Mouse (Mus musculus): Measurements from ENCODE around the gene Tmppe. TPM values are rescaled to one million over a fixed set of nuclear protein-coding genes. Genes with fewer than 3 reads are reported as not detected.
"Not testable (repeated sequence)": the region's sequence is repeated elsewhere in the genome, so short reads cannot be mapped to it uniquely, and the experiment has no call there.

Tmppe gene
- polyA plus RNA-seq, 1 experiment from 2014 or later, result 7.7 TPM

GRCm38 (mm10) chr9:114385160-114385559 is 15.7 kb upstream of the Tmppe start:
- Histone ChIP-seq H3K27ac (no peak overlapping the region), H3K9ac (no peak overlapping the region), H3K4me2 (no peak overlapping the region), H3K27me3 (no peaks in the 10 kb centered on the region), H3K4me3 (no peak overlapping the region), H3K9me3 (no peaks in the 10 kb centered on the region), H3K36me3 (no peaks in the 10 kb centered on the region; the same call in 1 of the 2 replicates), H3K4me1 (replicated peaks) (no peaks in the 10 kb centered on the region)
- 98% methylated on average over 10 of the region's 10 CpGs for WGBS
- ATAC-seq (ENCODE audit: low FRiP score), result no peak

GRCm38 (mm10) chr9:114387086-114387485 is 13.8 kb upstream of the Tmppe start:
- H3K9me3 ChIP-seq, result no peaks in the 10 kb centered on the region
- 86% methylated on average over 6 of the region's 6 CpGs for WGBS
- no peak overlapping the region for H3K9ac ChIP-seq
- ATAC-seq (ENCODE audit: low FRiP score), result no peak
- no peak overlapping the region for H3K4me3 ChIP-seq
- no peak overlapping the region for H3K27ac ChIP-seq
- no peak overlapping the region for H3K4me2 ChIP-seq
- peaks cover 4% of the 10 kb centered on the region for H3K27me3 ChIP-seq
- H3K4me1 ChIP-seq (replicated peaks), result peaks cover 7% of the 10 kb centered on the region
- no peaks in the 10 kb centered on the region for H3K36me3 ChIP-seq

GRCm38 (mm10) chr9:114388288-114388687 is 12.6 kb upstream of the Tmppe start:
- Histone ChIP-seq H3K4me3 (no peak overlapping the region), H3K4me1 (replicated peaks) (peaks cover 7% of the 10 kb centered on the region), H3K27me3 (peaks cover 4% of the 10 kb centered on the region), H3K36me3 (no peaks in the 10 kb centered on the region), H3K27ac (no peak overlapping the region), H3K4me2 (no peak overlapping the region), H3K9ac (no peak overlapping the region), H3K9me3 (no peaks in the 10 kb centered on the region)
- no peak for ATAC-seq (ENCODE audit: low FRiP score)
- 85% methylated on average over 8 of the region's 8 CpGs for WGBS

- H3K4me2 ChIP-seq, result no peak overlapping the region
- 89% methylated on average over 3 of the region's 3 CpGs for WGBS
- no peak for ATAC-seq (ENCODE audit: low FRiP score)
- H3K9ac ChIP-seq, result no peak overlapping the region
- no peaks in the 10 kb centered on the region for H3K36me3 ChIP-seq
- H3K4me3 ChIP-seq, result no peak overlapping the region
- no peak overlapping the region for H3K27ac ChIP-seq
- peaks cover 4% of the 10 kb centered on the region for H3K27me3 ChIP-seq
- H3K4me1 ChIP-seq (replicated peaks), result peaks cover 7% of the 10 kb centered on the region
- H3K9me3 ChIP-seq, result no peaks in the 10 kb centered on the region
Observed at GRCm38 (mm10) chr9:114388701-114389370, 12.1 kb upstream of the Tmppe start.

GRCm38 (mm10) chr9:114389371-114389904 is 11.5 kb upstream of the Tmppe start:
- peak overlapping the region; percentile 72 for H3K4me3 ChIP-seq
- 76% methylated on average over 8 of the region's 8 CpGs for WGBS
- no peak overlapping the region for H3K27ac ChIP-seq
- no peak overlapping the region for H3K9ac ChIP-seq
- peak overlapping the region; percentile 83 for H3K4me2 ChIP-seq
- H3K36me3 ChIP-seq, result no peaks in the 10 kb centered on the region
- ATAC-seq (ENCODE audit: low FRiP score), result peak; percentile 14
- no peaks in the 10 kb centered on the region for H3K9me3 ChIP-seq
- H3K4me1 ChIP-seq (replicated peaks), result peaks cover 7% of the 10 kb centered on the region
- H3K27me3 ChIP-seq, result peaks cover 4% of the 10 kb centered on the region

- peak; percentile 82 for ATAC-seq (ENCODE audit: low FRiP score)
- Histone ChIP-seq H3K36me3 (no peaks in the 10 kb centered on the region), H3K9me3 (no peaks in the 10 kb centered on the region), H3K4me1 (replicated peaks) (peaks cover 7% of the 10 kb centered on the region), H3K27ac (peak within 1 kb of the TSS; percentile 52), H3K9ac (peak within 1 kb of the TSS; percentile 85), H3K4me3 (peak within 1 kb of the TSS; percentile 72), H3K27me3 (peaks cover 4% of the 10 kb centered on the region), H3K4me2 (peak within 1 kb of the TSS; percentile 83)
- WGBS, result under 1% methylated on average over 86 of the region's 96 CpGs
Observed at GRCm38 (mm10) chr9:114389905-114390748, 10.8 kb upstream of the Tmppe start, which contains the start of gene Crtap. TSS of gene Crtap (minus strand) at chr9:114390675.

- Histone ChIP-seq H3K9me3 (no peaks in the 10 kb centered on the region), H3K27ac (no peak overlapping the region), H3K4me3 (peak overlapping the region; percentile 72), H3K36me3 (no peaks in the 10 kb centered on the region), H3K9ac (peak overlapping the region; percentile 85), H3K4me2 (peak overlapping the region; percentile 83), H3K4me1 (replicated peaks) (peaks cover 7% of the 10 kb centered on the region), H3K27me3 (peaks cover 4% of the 10 kb centered on the region)
- ATAC-seq (ENCODE audit: low FRiP score), result no peak; the same call in 1 of the 2 replicates
- WGBS, result 7% methylated on average over 10 of the region's 10 CpGs
Observed at GRCm38 (mm10) chr9:114390749-114391075, 10.2 kb upstream of the Tmppe start.

- H3K4me3 ChIP-seq; H3K27me3 ChIP-seq; ATAC-seq (ENCODE audit: low FRiP score); H3K4me2 ChIP-seq; H3K9me3 ChIP-seq; H3K9ac ChIP-seq; H3K36me3 ChIP-seq; H3K4me1 ChIP-seq (replicated peaks); H3K27ac ChIP-seq: not testable (repeated sequence)
- 76% methylated on average over 6 of the region's 6 CpGs for WGBS
Observed at GRCm38 (mm10) chr9:114394136-114394535, 6.8 kb upstream of the Tmppe start.

GRCm38 (mm10) chr9:114394677-114395076 is 6.2 kb upstream of the Tmppe start:
- Histone ChIP-seq H3K4me2 (no peak overlapping the region), H3K4me3 (no peak overlapping the region), H3K36me3 (no peaks in the 10 kb centered on the region), H3K27me3 (peaks cover 4% of the 10 kb centered on the region), H3K27ac (no peak overlapping the region), H3K9ac (no peak overlapping the region), H3K9me3 (no peaks in the 10 kb centered on the region), H3K4me1 (replicated peaks) (peaks cover 7% of the 10 kb centered on the region)
- no peak for ATAC-seq (ENCODE audit: low FRiP score)
- WGBS, result 82% methylated on average over 8 of the region's 8 CpGs

- H3K9ac ChIP-seq, result no peak overlapping the region
- H3K9me3 ChIP-seq, result no peaks in the 10 kb centered on the region
- no peak overlapping the region for H3K4me2 ChIP-seq
- no peak overlapping the region for H3K4me3 ChIP-seq
- H3K27ac ChIP-seq, result no peak overlapping the region
- no peaks in the 10 kb centered on the region for H3K36me3 ChIP-seq
- peaks cover 7% of the 10 kb centered on the region for H3K4me1 ChIP-seq (replicated peaks)
- H3K27me3 ChIP-seq, result peaks cover 4% of the 10 kb centered on the region
- ATAC-seq (ENCODE audit: low FRiP score), result no peak
- WGBS, result 92% methylated on average over 4 of the region's 4 CpGs
Observed at GRCm38 (mm10) chr9:114395258-114395657, 5.6 kb upstream of the Tmppe start.

GRCm38 (mm10) chr9:114399680-114400079 is 1.2 kb upstream of the Tmppe start:
- Histone ChIP-seq H3K4me3 (no peak overlapping the region), H3K36me3 (peaks cover 8% of the 10 kb centered on the region), H3K4me2 (no peak overlapping the region), H3K9ac (no peak overlapping the region), H3K27ac (no peak overlapping the region), H3K4me1 (replicated peaks) (peaks cover 12% of the 10 kb centered on the region), H3K9me3 (0 out of 2 replicates have a peak, but pooled peaks cover 3% of the 10 kb centered on the region), H3K27me3 (no peaks in the 10 kb centered on the region)
- 93% methylated on average over 12 of the region's 12 CpGs for WGBS
- no peak for ATAC-seq (ENCODE audit: low FRiP score)

- peak overlapping the region; percentile 84 for H3K4me3 ChIP-seq
- H3K36me3 ChIP-seq, result peaks cover 17% of the 10 kb centered on the region
- H3K27me3 ChIP-seq, result no peaks in the 10 kb centered on the region
- H3K9me3 ChIP-seq, result peaks cover 11% of the 10 kb centered on the region; the same call in 1 of the 2 replicates
- peak overlapping the region; percentile 81 for H3K4me2 ChIP-seq
- peak overlapping the region; percentile 91 for H3K27ac ChIP-seq
- WGBS, result 24% methylated on average over 5 of the region's 5 CpGs
- peaks cover 12% of the 10 kb centered on the region for H3K4me1 ChIP-seq (replicated peaks)
- no peak; the same call in 1 of the 2 replicates for ATAC-seq (ENCODE audit: low FRiP score)
- H3K9ac ChIP-seq, result peak overlapping the region; percentile 87
Observed at GRCm38 (mm10) chr9:114400588-114400948, 337 bp upstream of the Tmppe start.
